In the genomic region with DNA sequence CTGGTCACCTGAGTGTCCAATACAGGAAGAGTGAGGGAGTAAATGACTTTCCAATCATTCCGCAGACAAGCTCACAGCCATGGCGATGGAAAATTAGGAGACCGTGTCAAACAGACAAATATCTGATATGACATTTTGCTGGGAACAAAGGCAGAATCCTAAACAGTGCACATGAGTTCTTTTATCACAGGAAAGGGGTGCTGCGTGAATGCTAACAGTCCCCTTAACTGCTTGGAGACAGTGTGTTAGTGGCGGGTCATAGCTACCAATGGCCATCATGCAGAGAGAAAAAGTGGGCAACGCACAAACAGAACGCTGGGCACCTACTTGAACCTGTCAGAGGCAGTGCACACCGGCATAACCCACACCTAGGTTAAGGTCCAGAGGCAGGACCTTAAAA, we compare ENCODE assay signal across 27 mouse cellular contexts. TPM values are rescaled to one million over a fixed set of nuclear protein-coding genes. Genes with fewer than 3 reads are reported as not detected.
DNase-seq lines count a peak whose midpoint lies in the region; ATAC-seq and TF ChIP-seq lines count a peak whose summit lies in the region.
"Had no signal": no experiment of that assay in that cellular context is flagged by ENCODE, and none has a peak within 500 bp of the region (broad histone marks: within the 10 kb centered on the region; RNA-seq: fewer than 3 reads in every experiment).

No protein-coding gene starts in this region.

- H3K9me3 ChIP-seq in hindbrain, embryonic 11.5 days (ENCODE audit: control insufficient read depth, low read length), result no peaks in the 10 kb centered on the region
- H3K9me3 ChIP-seq in hindbrain, postnatal 0 days (ENCODE audit: low read length), result no peaks in the 10 kb centered on the region
- H3K9me3 ChIP-seq in midbrain, embryonic 13.5 days, result no peaks in the 10 kb centered on the region
- no peaks in the 10 kb centered on the region for H3K9me3 ChIP-seq in midbrain, embryonic 10.5 days (replicated peaks)
- H3K9me3 ChIP-seq in midbrain, embryonic 14.5 days (ENCODE audit: control insufficient read depth, low read length), result no peaks in the 10 kb centered on the region
- H3K9me3 ChIP-seq: embryonic facial prominence, embryonic 10.5 days; embryonic facial prominence, embryonic 15.5 days; limb, embryonic 12.5 days; liver, embryonic 15.5 days had no signal

- 91% methylated on average over 8 of the region's 8 CpGs for WGBS in hindbrain, embryonic 11.5 days
- 80% methylated on average over 8 of the region's 8 CpGs for WGBS in hindbrain, postnatal 0 days
- 76% methylated on average over 8 of the region's 8 CpGs for WGBS in midbrain, embryonic 13.5 days
- 92% methylated on average over 8 of the region's 8 CpGs for WGBS in midbrain, embryonic 10.5 days
- WGBS in midbrain, embryonic 14.5 days, result 64% methylated on average over 8 of the region's 8 CpGs

- no peak for DNase-seq in hindbrain, embryonic 11.5 days (ENCODE audit: low spot score)
- no peak for DNase-seq in hindbrain, postnatal 0 days (ENCODE audit: low spot score)
- no peak for DNase-seq in midbrain, embryonic 10.5 days (ENCODE audit: low spot score)
- no peak for DNase-seq in midbrain, embryonic 14.5 days
- DNase-seq in retina, embryonic 14.5 days (ENCODE audit: low spot score), result peak; percentile 26
- DNase-seq: adrenal gland, adult 2 months; adrenal gland, postnatal 36 days; cerebellum, adult 18-20 months; cerebellum, postnatal 14 days; gastrocnemius, postnatal 14 days; heart, postnatal 14 days; kidney, adult 8-10 months; kidney, postnatal 14 days; layer of hippocampus, adult 9-11 months; lung, embryonic 14.5 days; lung, postnatal 14 days; thymus, adult 2 months; thymus, postnatal 36 days had no signal

- no peak overlapping the region for H3K4me3 ChIP-seq in hindbrain, embryonic 11.5 days (ENCODE audit: low read depth, low read length)
- no peak overlapping the region for H3K4me3 ChIP-seq in hindbrain, postnatal 0 days (ENCODE audit: low read length)
- no peak overlapping the region for H3K4me3 ChIP-seq in midbrain, embryonic 13.5 days (replicated peaks)
- no peak overlapping the region for H3K4me3 ChIP-seq in midbrain, embryonic 10.5 days
- H3K4me3 ChIP-seq in midbrain, embryonic 14.5 days (replicated peaks; ENCODE audit: low read depth, low read length), result no peak overlapping the region
- H3K4me3 ChIP-seq: embryonic facial prominence, embryonic 10.5 days; embryonic facial prominence, embryonic 15.5 days; limb, embryonic 12.5 days; liver, embryonic 15.5 days had no signal

- H3K9ac ChIP-seq in hindbrain, embryonic 11.5 days (ENCODE audit: low read depth, low read length), result no peak overlapping the region
- H3K9ac ChIP-seq in hindbrain, postnatal 0 days (replicated peaks; ENCODE audit: low read length), result no peak overlapping the region
- H3K9ac ChIP-seq in midbrain, embryonic 13.5 days (replicated peaks), result no peak overlapping the region
- H3K9ac ChIP-seq in midbrain, embryonic 14.5 days (replicated peaks; ENCODE audit: low read length), result no peak overlapping the region
- H3K9ac ChIP-seq: embryonic facial prominence, embryonic 15.5 days; limb, embryonic 12.5 days; liver, embryonic 15.5 days; lung, embryonic 14.5 days had no signal

- no peak overlapping the region for H3K27ac ChIP-seq in hindbrain, embryonic 11.5 days (ENCODE audit: low read depth, low read length)
- no peak overlapping the region for H3K27ac ChIP-seq in hindbrain, postnatal 0 days
- H3K27ac ChIP-seq in midbrain, embryonic 13.5 days, result peak overlapping the region; percentile 36
- no peak overlapping the region for H3K27ac ChIP-seq in midbrain, embryonic 10.5 days (replicated peaks)
- H3K27ac ChIP-seq in midbrain, embryonic 14.5 days (replicated peaks; ENCODE audit: low read depth, low read length), result 0 out of 2 replicates have a peak overlapping the region, but pooled peaks have one; percentile 20
- H3K27ac ChIP-seq: embryonic facial prominence, embryonic 10.5 days; embryonic facial prominence, embryonic 15.5 days; limb, embryonic 12.5 days; liver, embryonic 15.5 days had no signal

- ATAC-seq in hindbrain, embryonic 11.5 days (ENCODE audit: low FRiP score), result 0 out of 2 replicates have a peak, but pooled peaks have one; percentile 10
- ATAC-seq in hindbrain, postnatal 0 days, result no peak
- peak; percentile 60 for ATAC-seq in midbrain, embryonic 13.5 days
- peak; percentile 31; the same call in 1 of the 2 replicates for ATAC-seq in midbrain, embryonic 14.5 days (ENCODE audit: low FRiP score, low TSS enrichment)
- ATAC-seq in monocyte, adult 5-6 weeks (replicated peaks; ENCODE audit: insufficient number of reproducible peaks, low FRiP score, low TSS enrichment, poor library complexity, severe bottlenecking), result no peak
- ATAC-seq: CD4-positive, CD25-positive, alpha-beta regulatory T cell, adult 4 months; intestine, embryonic 16.5 days had no signal

- H3K36me3 ChIP-seq in hindbrain, embryonic 11.5 days (ENCODE audit: control insufficient read depth, insufficient read depth, low read length), result no peaks in the 10 kb centered on the region
- no peaks in the 10 kb centered on the region for H3K36me3 ChIP-seq in hindbrain, postnatal 0 days (ENCODE audit: insufficient read depth, low read length)
- no peaks in the 10 kb centered on the region for H3K36me3 ChIP-seq in midbrain, embryonic 13.5 days
- H3K36me3 ChIP-seq in midbrain, embryonic 10.5 days, result no peaks in the 10 kb centered on the region
- no peaks in the 10 kb centered on the region for H3K36me3 ChIP-seq in midbrain, embryonic 14.5 days (ENCODE audit: control insufficient read depth, insufficient read depth, low read length)
- H3K36me3 ChIP-seq: embryonic facial prominence, embryonic 10.5 days; embryonic facial prominence, embryonic 15.5 days; limb, embryonic 12.5 days; liver, embryonic 15.5 days had no signal

- no peak for TF ChIP-seq CTCF in hindbrain, postnatal 0 days (IDR thresholded peaks at IDR 0.05; ENCODE audit: low read depth)

- no peak overlapping the region for H3K4me2 ChIP-seq in hindbrain, embryonic 11.5 days (replicated peaks; ENCODE audit: low read depth, low read length)
- no peak overlapping the region for H3K4me2 ChIP-seq in hindbrain, postnatal 0 days (ENCODE audit: low read depth, low read length)
- no peak overlapping the region for H3K4me2 ChIP-seq in midbrain, embryonic 13.5 days (replicated peaks)
- peak overlapping the region; percentile 8; the same call in 1 of the 2 replicates for H3K4me2 ChIP-seq in midbrain, embryonic 14.5 days (ENCODE audit: low read length)
- H3K4me2 ChIP-seq: embryonic facial prominence, embryonic 15.5 days; limb, embryonic 12.5 days; liver, embryonic 15.5 days; lung, embryonic 14.5 days had no signal

- H3K4me1 ChIP-seq in hindbrain, embryonic 11.5 days (replicated peaks; ENCODE audit: control insufficient read depth, insufficient read depth, low read length), result no peaks in the 10 kb centered on the region
- H3K4me1 ChIP-seq in hindbrain, postnatal 0 days (ENCODE audit: insufficient read depth, low read length), result no peaks in the 10 kb centered on the region
- H3K4me1 ChIP-seq in midbrain, embryonic 13.5 days (replicated peaks), result peaks cover 25% of the 10 kb centered on the region
- H3K4me1 ChIP-seq in midbrain, embryonic 10.5 days, result no peaks in the 10 kb centered on the region
- peaks cover 10% of the 10 kb centered on the region; the same call in 1 of the 2 replicates for H3K4me1 ChIP-seq in midbrain, embryonic 14.5 days (ENCODE audit: control insufficient read depth, insufficient read depth, low read length)
- H3K4me1 ChIP-seq: embryonic facial prominence, embryonic 15.5 days; liver, embryonic 15.5 days had no signal

- no peaks in the 10 kb centered on the region for H3K27me3 ChIP-seq in hindbrain, embryonic 11.5 days (ENCODE audit: control insufficient read depth, insufficient read depth, low read length)
- H3K27me3 ChIP-seq in hindbrain, postnatal 0 days (ENCODE audit: insufficient read depth, low read length), result no peaks in the 10 kb centered on the region
- H3K27me3 ChIP-seq in midbrain, embryonic 13.5 days, result no peaks in the 10 kb centered on the region
- H3K27me3 ChIP-seq in midbrain, embryonic 10.5 days (ENCODE audit: low read depth, poor library complexity, severe bottlenecking), result no peaks in the 10 kb centered on the region
- H3K27me3 ChIP-seq in midbrain, embryonic 14.5 days (ENCODE audit: control insufficient read depth, insufficient read depth, low read length), result no peaks in the 10 kb centered on the region
- H3K27me3 ChIP-seq: embryonic facial prominence, embryonic 15.5 days; limb, embryonic 12.5 days; liver, embryonic 15.5 days had no signal

RNA-seq across cellular contexts. Expression of a gene that starts 28.6 kb away (rescaled TPM):
- polyA plus RNA-seq in hindbrain, embryonic 11.5 days (2014; fragmentation: Nextera tagmentation; extraction: Ambion mirVana), result 130 and 141 TPM in 2 replicates
- total RNA-seq in hindbrain, postnatal 0 days (2014; rRNA removed), result 50.0 and 50.9 TPM in 2 replicates
- 90.5 and 91.9 TPM in 2 replicates for polyA plus RNA-seq in hindbrain, postnatal 0 days (2015; fragmentation: Nextera tagmentation; extraction: Ambion mirVana)
- polyA plus RNA-seq in midbrain, embryonic 13.5 days (2015; fragmentation: Nextera tagmentation; extraction: Ambion mirVana), result 108 and 115 TPM in 2 replicates
- 125 and 132 TPM in 2 replicates for polyA plus RNA-seq in midbrain, embryonic 10.5 days (2016; fragmentation: Nextera tagmentation; extraction: Ambion mirVana)
- polyA plus RNA-seq in midbrain, embryonic 14.5 days (2014; fragmentation: Nextera tagmentation; extraction: Ambion mirVana), result 98.4 and 110 TPM in 2 replicates
- 107 to 190 TPM (median 108 TPM) in 3 replicates for total RNA-seq in monocyte, adult 5-6 weeks (2017)

RNA-seq across cellular contexts. Expression of a gene that starts 37.6 kb away (rescaled TPM):
- 686 and 740 TPM in 2 replicates for polyA plus RNA-seq in hindbrain, embryonic 11.5 days (2014; fragmentation: Nextera tagmentation; extraction: Ambion mirVana)
- total RNA-seq in hindbrain, postnatal 0 days (2014; rRNA removed), result 397 and 488 TPM in 2 replicates
- 925 and 953 TPM in 2 replicates for polyA plus RNA-seq in hindbrain, postnatal 0 days (2015; fragmentation: Nextera tagmentation; extraction: Ambion mirVana)
- 768 and 784 TPM in 2 replicates for polyA plus RNA-seq in midbrain, embryonic 13.5 days (2015; fragmentation: Nextera tagmentation; extraction: Ambion mirVana)
- polyA plus RNA-seq in midbrain, embryonic 10.5 days (2016; fragmentation: Nextera tagmentation; extraction: Ambion mirVana), result 569 and 605 TPM in 2 replicates
- 771 and 1,008 TPM in 2 replicates for polyA plus RNA-seq in midbrain, embryonic 14.5 days (2014; fragmentation: Nextera tagmentation; extraction: Ambion mirVana)
- total RNA-seq in monocyte, adult 5-6 weeks (2017), result 143 to 289 TPM (median 191 TPM) in 3 replicates

RNA-seq across cellular contexts. Expression of a gene that starts 51.0 kb away (rescaled TPM):
- polyA plus RNA-seq in hindbrain, embryonic 11.5 days (2014; fragmentation: Nextera tagmentation; extraction: Ambion mirVana), result 5.3 and 5.7 TPM in 2 replicates
- 1.0 TPM in 1 of 2 replicates, not detected in the other for total RNA-seq in hindbrain, postnatal 0 days (2014; rRNA removed)
- 0.13 TPM in 1 of 2 replicates, not detected in the other for polyA plus RNA-seq in hindbrain, postnatal 0 days (2015; fragmentation: Nextera tagmentation; extraction: Ambion mirVana)
- polyA plus RNA-seq in midbrain, embryonic 13.5 days (2015; fragmentation: Nextera tagmentation; extraction: Ambion mirVana), result 0.98 and 1.5 TPM in 2 replicates
- polyA plus RNA-seq in midbrain, embryonic 10.5 days (2016; fragmentation: Nextera tagmentation; extraction: Ambion mirVana), result 4.3 and 6.1 TPM in 2 replicates
- 0.45 and 0.46 TPM in 2 replicates for polyA plus RNA-seq in midbrain, embryonic 14.5 days (2014; fragmentation: Nextera tagmentation; extraction: Ambion mirVana)
- total RNA-seq in monocyte, adult 5-6 weeks (2017), result 13.4 to 226 TPM (median 24.5 TPM) in 3 replicates
- polyA plus RNA-seq: CD4-positive, CD25-positive, alpha-beta regulatory T cell, adult 4 months; cortical plate, adult 2 months had no signal

Comparison
In these comparisons a context has a peak if more than half of its experiments do, and no peak if none do; other contexts are left out.
1. ATAC-seq: peak in hindbrain, embryonic 11.5 days (single experiment), midbrain, embryonic 13.5 days (single experiment) and midbrain, embryonic 14.5 days (single experiment); none in hindbrain, postnatal 0 days (single experiment) and monocyte, adult 5-6 weeks (single experiment).
2. H3K27ac ChIP-seq: peak in midbrain, embryonic 13.5 days (single experiment) and midbrain, embryonic 14.5 days (single experiment); none in hindbrain, embryonic 11.5 days (single experiment), hindbrain, postnatal 0 days (single experiment) and midbrain, embryonic 10.5 days (single experiment).